Mouse (Mus musculus) ES-Bruce4 (cell line): ENCODE data around the gene Fgfr2. TPM values are rescaled to one million over a fixed set of nuclear protein-coding genes. Genes with fewer than 3 reads are reported as not detected.

ENCODE experiments used
- H3K27ac ChIP-seq: 2 replicates; pipeline ENCODE4 v1.5.1; 2012; ENCODE audit warnings: low read length, inconsistent platforms; ENCODE audit not compliant: insufficient read depth
- H3K27me3 ChIP-seq: 2 replicates; pipeline ENCODE4 v1.6.1; 2012; ENCODE audit warnings: mild to moderate bottlenecking, low read length, inconsistent platforms; ENCODE audit not compliant: control insufficient read depth, poor library complexity, insufficient read depth, severe bottlenecking
- H3K36me3 ChIP-seq: 2 replicates; pipeline ENCODE4 v1.6.1; 2012; ENCODE audit warnings: inconsistent platforms, mild to moderate bottlenecking, low read length, moderate library complexity; ENCODE audit not compliant: control insufficient read depth, poor library complexity, insufficient read depth, severe bottlenecking
- H3K4me1 ChIP-seq: one replicate; pipeline ENCODE4 v1.8.1; 2011; ENCODE audit warnings: low read length; ENCODE audit not compliant: control insufficient read depth, insufficient read depth
- H3K4me3 ChIP-seq: 2 replicates; pipeline ENCODE4 v1.5.1; 2011; ENCODE audit warnings: low read depth, mild to moderate bottlenecking, low read length
- H3K9ac ChIP-seq: 2 replicates; pipeline ENCODE4 v1.6.1; 2012; ENCODE audit warnings: low read depth, mild to moderate bottlenecking, inconsistent platforms; ENCODE audit not compliant: poor library complexity, severe bottlenecking
- H3K9me3 ChIP-seq: replicated peaks from 2 replicates; pipeline ENCODE4 v1.6.1; 2012; ENCODE audit warnings: mild to moderate bottlenecking, low read length, inconsistent platforms; ENCODE audit not compliant: control insufficient read depth, poor library complexity, insufficient read depth, severe bottlenecking
- CTCF ChIP-seq: IDR thresholded peaks from one replicate; pipeline ENCODE4 v1.8.1; 2011; ENCODE audit warnings: low read depth, low read length
- EP300 ChIP-seq: IDR thresholded peaks from 2 replicates; pipeline ENCODE4 v1.6.1; 2011; ENCODE audit warnings: low read depth, low read length; ENCODE audit not compliant: insufficient read depth
- POLR2A ChIP-seq: IDR thresholded peaks from one replicate; pipeline ENCODE4 v1.8.1; 2011; ENCODE audit warnings: low read length; ENCODE audit not compliant: insufficient read depth
- polyA plus RNA-seq: library from polyadenylated mRNA; stranded (reverse); fragments of >200 nt; gene quantifications from 2 replicates; pipeline ENCODE4 v1.2.4, GENCODE M21; 2011; ENCODE audit warnings: low read depth; ENCODE audit not compliant: missing spikeins, insufficient read depth, insufficient read length

Fgfr2 gene
- polyA plus RNA-seq, 1 experiment = 34.8 TPM

- H3K9me3 ChIP-seq = no peaks in the 10 kb centered on the region
- H3K27ac ChIP-seq = no peak overlapping the region
- H3K36me3 ChIP-seq = no peaks in the 10 kb centered on the region
- H3K27me3 ChIP-seq = peaks cover 46% of the 10 kb centered on the region
- no peak overlapping the region for H3K4me3 ChIP-seq
- peak overlapping the region; percentile 31; the same call in 1 of the 2 replicates for H3K9ac ChIP-seq
- TF ChIP-seq POLR2A = no peak
- TF ChIP-seq CTCF = no peak
- no peak for TF ChIP-seq EP300
- H3K4me1 ChIP-seq = no peaks in the 10 kb centered on the region
Observed at GRCm38 (mm10) chr7:131556116-131556515, 1567.0 kb downstream of the Fgfr2 start.

GRCm38 (mm10) chr7:131555301-131556081 lies 1567.7 kb downstream of the Fgfr2 start:
- Histone ChIP-seq H3K4me1 (no peaks in the 10 kb centered on the region), H3K27ac (no peak overlapping the region), H3K4me3 (peak overlapping the region; percentile 52), H3K9me3 (no peaks in the 10 kb centered on the region), H3K9ac (peak overlapping the region; percentile 31), H3K27me3 (peaks cover 48% of the 10 kb centered on the region), H3K36me3 (no peaks in the 10 kb centered on the region)
- no peak for TF ChIP-seq POLR2A
- TF ChIP-seq EP300 = no peak
- no peak for TF ChIP-seq CTCF

GRCm38 (mm10) chr7:131554341-131555180 lies 1568.6 kb downstream of the Fgfr2 start:
- peak overlapping the region; percentile 60 for H3K4me3 ChIP-seq
- H3K36me3 ChIP-seq = no peaks in the 10 kb centered on the region
- peak overlapping the region; percentile 46 for H3K9ac ChIP-seq
- H3K27me3 ChIP-seq = peaks cover 53% of the 10 kb centered on the region
- no peak overlapping the region for H3K27ac ChIP-seq
- TF ChIP-seq EP300 = no peak
- no peak for TF ChIP-seq CTCF
- no peak for TF ChIP-seq POLR2A
- no peaks in the 10 kb centered on the region for H3K9me3 ChIP-seq
- no peaks in the 10 kb centered on the region for H3K4me1 ChIP-seq

- no peaks in the 10 kb centered on the region for H3K9me3 ChIP-seq
- H3K27me3 ChIP-seq = peaks cover 55% of the 10 kb centered on the region
- H3K36me3 ChIP-seq = no peaks in the 10 kb centered on the region
- H3K4me1 ChIP-seq = no peaks in the 10 kb centered on the region
- H3K4me3 ChIP-seq = peak overlapping the region; percentile 60
- H3K9ac ChIP-seq = peak overlapping the region; percentile 46
- H3K27ac ChIP-seq = no peak overlapping the region
- TF ChIP-seq EP300 (no peak), POLR2A (no peak), CTCF (no peak)
Observed at GRCm38 (mm10) chr7:131553771-131554175, 1569.4 kb downstream of the Fgfr2 start.

GRCm38 (mm10) chr7:131552781-131553180 lies 1570.4 kb downstream of the Fgfr2 start:
- Histone ChIP-seq H3K9me3 (no peaks in the 10 kb centered on the region), H3K27me3 (peaks cover 60% of the 10 kb centered on the region), H3K9ac (no peak overlapping the region), H3K4me3 (peak overlapping the region; percentile 40; the same call in 1 of the 2 replicates), H3K27ac (no peak overlapping the region), H3K36me3 (no peaks in the 10 kb centered on the region), H3K4me1 (no peaks in the 10 kb centered on the region)
- no peak for TF ChIP-seq CTCF
- no peak for TF ChIP-seq EP300
- TF ChIP-seq POLR2A = no peak
